Mouse (Mus musculus): ENCODE data around the gene Elmo3.

The Elmo3 gene

GRCm38 (mm10) chr8:105330325-105330724, 24.9 kb downstream of the Elmo3 start:
- DNase-seq: no peak

GRCm38 (mm10) chr8:105331469-105331868, 26.1 kb downstream of the Elmo3 start:
- DNase-seq: no peak

- DNase-seq: no peak
Observed at GRCm38 (mm10) chr8:105331931-105332330, 26.5 kb downstream of the Elmo3 start.

- no peak for DNase-seq
Observed at GRCm38 (mm10) chr8:105332523-105332922, 27.1 kb downstream of the Elmo3 start.

- no peak for DNase-seq
Observed at GRCm38 (mm10) chr8:105336373-105337130, 31.2 kb downstream of the Elmo3 start.

- DNase-seq: no peak
Observed at GRCm38 (mm10) chr8:105338992-105339391, 33.6 kb downstream of the Elmo3 start.

GRCm38 (mm10) chr8:105339886-105340635, 34.7 kb downstream of the Elmo3 start:
- DNase-seq: peak; percentile 93

GRCm38 (mm10) chr8:105341399-105341798, 36.0 kb downstream of the Elmo3 start:
- peak; percentile 85 for DNase-seq

GRCm38 (mm10) chr8:105342768-105343167, 37.4 kb downstream of the Elmo3 start:
- no peak for DNase-seq

- DNase-seq: peak; percentile 61
Observed at GRCm38 (mm10) chr8:105343791-105344574, 38.6 kb downstream of the Elmo3 start.

- DNase-seq: peak; percentile 77
Observed at GRCm38 (mm10) chr8:105345061-105345975, 39.9 kb downstream of the Elmo3 start.

GRCm38 (mm10) chr8:105346611-105347427, 41.4 kb downstream of the Elmo3 start:
- DNase-seq: peak; percentile 89

GRCm38 (mm10) chr8:105347428-105348221, 42.2 kb downstream of the Elmo3 start, which contains the start of gene Fhod1:
TSS of gene Fhod1 (minus strand) at chr8:105347953.
- peak; percentile 99 for DNase-seq

GRCm38 (mm10) chr8:105348450-105349095, 43.2 kb downstream of the Elmo3 start, which contains the start of gene Slc9a5:
TSS of gene Slc9a5 (plus strand) at chr8:105348843.
- peak; percentile 53 for DNase-seq

- DNase-seq: no peak
Observed at GRCm38 (mm10) chr8:105349096-105349771, 43.8 kb downstream of the Elmo3 start.

GRCm38 (mm10) chr8:105350186-105350585, 44.8 kb downstream of the Elmo3 start:
- no peak for DNase-seq

GRCm38 (mm10) chr8:105353583-105354135, 48.3 kb downstream of the Elmo3 start:
- DNase-seq: no peak

- DNase-seq: no peak
Observed at GRCm38 (mm10) chr8:105354549-105354948, 49.1 kb downstream of the Elmo3 start.
